Mouse (Mus musculus) intestine, postnatal 0 days (tissue): Measurements from ENCODE around the gene Sfswap. TPM values are rescaled to one million over a fixed set of nuclear protein-coding genes. Genes with fewer than 3 reads are reported as not detected.
"Not testable (repeated sequence)": the region's sequence is repeated elsewhere in the genome, so short reads cannot be mapped to it uniquely, and the experiment has no call there.

ENCODE experiments used
- ATAC-seq: fragments of 200-750 bp; cut with Nextera tagmentation; 2 replicates; pipeline ENCODE4 v1.8.0; 2017; ENCODE audit warnings: mild to moderate bottlenecking, moderate TSS enrichment, moderate library complexity
- H3K27ac ChIP-seq: fragments of 300-500 bp; sonication (generic); 2 replicates; pipeline ENCODE4 v1.5.1; 2014; ENCODE audit warnings: mild to moderate bottlenecking, low read depth, low read length, moderate library complexity
- H3K27me3 ChIP-seq: fragments of 300-500 bp; sonication (generic); replicated peaks from 2 replicates; pipeline ENCODE4 v1.6.1; 2014; ENCODE audit warnings: low read length, mixed read lengths; ENCODE audit not compliant: control insufficient read depth, insufficient read depth
- H3K36me3 ChIP-seq: fragments of 300-500 bp; sonication (generic); 2 replicates; pipeline ENCODE4 v1.6.1; 2014; ENCODE audit warnings: mild to moderate bottlenecking, moderate library complexity; ENCODE audit not compliant: control insufficient read depth, insufficient read depth
- H3K4me1 ChIP-seq: fragments of 300-500 bp; sonication (generic); replicated peaks from 2 replicates; pipeline ENCODE4 v1.6.1; 2014; ENCODE audit warnings: antibody characterized with exemption, low read length, mixed read lengths; ENCODE audit not compliant: control insufficient read depth, insufficient read depth
- H3K4me2 ChIP-seq: fragments of 300-500 bp; sonication (generic); replicated peaks from 2 replicates; pipeline ENCODE4 v1.6.1; 2014; ENCODE audit warnings: low read depth, mild to moderate bottlenecking, moderate library complexity
- H3K4me3 ChIP-seq: fragments of 300-500 bp; sonication (generic); 2 replicates; pipeline ENCODE4 v1.5.1; 2014; ENCODE audit warnings: low read depth, low read length
- H3K9ac ChIP-seq: fragments of 300-500 bp; sonication (generic); 2 replicates; pipeline ENCODE4 v1.6.1; 2014; ENCODE audit warnings: mild to moderate bottlenecking, low read depth, low read length
- H3K9me3 ChIP-seq: fragments of 300-500 bp; sonication (generic); 2 replicates; pipeline ENCODE4 v1.6.1; 2016; ENCODE audit warnings: mixed run types; ENCODE audit not compliant: control insufficient read depth
- CTCF ChIP-seq: sonication (generic); IDR thresholded peaks from 2 replicates; pipeline ENCODE4 v1.5.1; 2016; ENCODE audit warnings: low read depth, mild to moderate bottlenecking, control low read depth, antibody characterized with exemption, moderate library complexity
- WGBS: fragments of 180-500 bp; shearing (Covaris S2); extraction: QIAGEN DNeasy Blood & Tissue Kit; methylation state at CpG from one replicate; pipeline ENCODE4 v1.1.7; 2014; 5-methylcytosine and 5-hydroxymethylcytosine counted together
- polyA plus RNA-seq: library from polyadenylated mRNA; unstranded; fragments of >200 nt; fragmentation: Nextera tagmentation; extraction: Ambion mirVana; gene quantifications from 2 replicates; pipeline ENCODE4 v1.2.1, GENCODE M21; 2015

Sfswap gene
- polyA plus RNA-seq, 1 experiment from 2014 or later: 19.8 TPM

GRCm38 (mm10) chr5:129620600-129620999 lies 119.6 kb downstream of the Sfswap start:
- not testable (repeated sequence) for H3K4me3 ChIP-seq, ATAC-seq, H3K9ac ChIP-seq, H3K27me3 ChIP-seq, H3K27ac ChIP-seq, H3K9me3 ChIP-seq, H3K36me3 ChIP-seq, H3K4me1 ChIP-seq
- H3K4me2 ChIP-seq: peak overlapping the region; percentile 37
- WGBS: 59% methylated on average over 9 of the region's 9 CpGs
- TF ChIP-seq CTCF: peak; percentile 54

Other genes starting within 250 kb of the Sfswap start
- gene Mmp17, start 82.9 kb downstream of the Sfswap start, polyA plus RNA-seq: 2.6 and 2.9 TPM in 2 replicates
- gene Zfp11, start 168.9 kb downstream of the Sfswap start, polyA plus RNA-seq: 0.93 and 1.0 TPM in 2 replicates
- not detected in 2 replicates for gene Sept14, start 207.3 kb downstream of the Sfswap start, polyA plus RNA-seq
- gene Mrps17, start 214.3 kb downstream of the Sfswap start, polyA plus RNA-seq: 109 and 115 TPM in 2 replicates
- 51.0 and 51.2 TPM in 2 replicates for gene Nipsnap2, start 223.8 kb downstream of the Sfswap start, polyA plus RNA-seq